Mouse (Mus musculus): ENCODE results near the gene Hist1h1t. TPM values are rescaled to one million over a fixed set of nuclear protein-coding genes. Genes with fewer than 3 reads are reported as not detected.
"Not testable (repeated sequence)": the region's sequence is repeated elsewhere in the genome, so short reads cannot be mapped to it uniquely, and the experiment has no call there.

Gene Hist1h1t
- not detected for total RNA-seq (2021)

DNA sequence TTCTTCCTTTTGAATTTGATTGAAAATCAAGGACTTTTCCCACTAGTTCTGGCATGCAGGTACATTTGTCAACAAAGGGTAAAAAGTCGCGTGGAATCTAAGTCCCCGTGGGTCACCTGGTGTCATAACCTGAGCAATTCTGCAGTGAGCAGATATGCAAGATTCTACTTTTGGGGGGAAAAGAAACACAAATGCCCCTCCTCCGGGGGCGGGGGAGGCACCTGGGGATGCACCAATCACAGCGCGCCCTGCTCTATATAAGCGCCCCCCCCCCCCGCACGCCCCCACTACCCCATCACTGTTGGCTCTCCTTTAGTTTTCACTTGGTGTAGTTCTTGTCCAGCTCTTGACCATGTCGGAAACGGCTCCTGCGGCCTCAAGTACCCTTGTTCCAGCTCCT lies at the start of gene Hist1h1t:
TSS of gene Hist1h1t (plus strand) at position 301 of the 400 bp plus-strand sequence.
- intact Hi-C loops (cut with DNase I), result loop anchor here (5.0 kb wide), 1 partner anchor 1653 kb away; the partner anchor contains the start of genes Hist1h2ag, Hist1h2bj and Hist1h4i
- no peak for DNase-seq (ENCODE audit: low spot score in 2 of 2)

DNA sequence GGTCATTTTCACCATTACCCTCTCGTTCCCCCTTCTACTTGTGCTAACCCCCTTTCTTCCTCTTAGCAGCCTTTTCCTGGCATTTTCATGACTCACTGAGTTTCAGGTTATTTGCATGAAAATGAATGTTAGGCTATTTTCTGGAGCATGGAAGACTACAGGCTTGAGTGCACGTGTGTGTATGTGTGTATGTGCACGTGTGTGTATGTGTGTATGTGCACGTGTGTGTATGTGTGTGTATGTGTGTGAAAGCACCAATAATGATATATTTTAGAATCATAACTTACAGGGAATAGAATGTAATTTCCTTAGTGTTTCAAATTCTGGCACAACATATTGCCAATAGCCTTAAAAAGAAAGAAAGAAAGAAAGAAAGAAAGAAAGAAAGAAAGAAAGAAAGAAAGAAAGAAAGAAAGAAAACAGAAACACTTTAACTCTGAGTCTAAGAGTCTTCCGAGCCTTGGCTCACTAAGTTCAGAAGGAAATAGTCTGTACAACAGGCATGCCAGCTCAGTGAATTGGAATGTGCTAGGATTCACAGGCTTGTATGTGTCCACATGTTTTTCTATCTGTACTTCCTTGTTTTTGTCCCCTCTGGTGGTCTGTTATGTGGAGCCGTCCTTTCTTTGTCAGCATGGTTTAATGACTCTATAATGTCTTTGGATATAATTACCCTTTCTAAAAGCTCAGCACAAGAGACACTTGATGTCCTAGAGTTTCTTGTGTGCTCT lies 35.8 kb upstream of the Hist1h1t start:
- intact Hi-C loops (cut with DNase I), result no loop called here
- DNase-seq (ENCODE audit: low spot score in 2 of 2), result no peak

DNA sequence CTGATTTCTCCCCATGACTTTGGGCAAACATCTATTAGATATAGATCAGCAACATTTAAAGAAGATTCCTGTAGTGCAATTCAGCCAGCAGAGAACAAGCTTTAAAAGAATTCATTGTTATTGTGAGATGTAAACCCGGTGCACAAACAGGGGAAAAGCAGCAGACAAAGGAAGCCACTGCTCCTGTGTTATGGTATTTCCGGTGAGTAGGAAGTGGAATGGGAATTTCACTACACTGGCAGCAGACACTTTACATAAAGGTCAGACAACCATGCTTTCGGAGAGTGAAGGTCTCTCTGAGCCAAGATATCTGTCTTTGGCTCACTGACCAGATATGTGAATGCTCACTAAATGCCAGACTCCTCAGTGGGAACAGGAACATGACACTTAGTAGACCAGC lies 33.1 kb upstream of the Hist1h1t start:
- DNase-seq (ENCODE audit: low spot score in 2 of 2), result no peak
- intact Hi-C loops (cut with DNase I), result no loop called here

- intact Hi-C loops (cut with DNase I), result loop anchor here (5.0 to 10.0 kb wide), 6 partner anchors 95 to 1965 kb away; partner anchors contain the start of genes Hist1h2ag, Hist1h2ai, Hist1h2bj and Hist1h2bl
- DNase-seq (ENCODE audit: low spot score in 2 of 2), result no peak
Measured at GRCm38 (mm10) chr13:23681990-23682582, 13.5 kb upstream of the Hist1h1t start.

- DNase-seq (ENCODE audit: low spot score in 2 of 2), result no peak
- intact Hi-C loops (cut with DNase I), result loop anchor here (5.0 to 10.0 kb wide), 6 partner anchors 95 to 1965 kb away; partner anchors contain the start of genes Hist1h2ag, Hist1h2ai, Hist1h2bj and Hist1h2bl
Measured at GRCm38 (mm10) chr13:23682623-23682946, 13.0 kb upstream of the Hist1h1t start.

DNA sequence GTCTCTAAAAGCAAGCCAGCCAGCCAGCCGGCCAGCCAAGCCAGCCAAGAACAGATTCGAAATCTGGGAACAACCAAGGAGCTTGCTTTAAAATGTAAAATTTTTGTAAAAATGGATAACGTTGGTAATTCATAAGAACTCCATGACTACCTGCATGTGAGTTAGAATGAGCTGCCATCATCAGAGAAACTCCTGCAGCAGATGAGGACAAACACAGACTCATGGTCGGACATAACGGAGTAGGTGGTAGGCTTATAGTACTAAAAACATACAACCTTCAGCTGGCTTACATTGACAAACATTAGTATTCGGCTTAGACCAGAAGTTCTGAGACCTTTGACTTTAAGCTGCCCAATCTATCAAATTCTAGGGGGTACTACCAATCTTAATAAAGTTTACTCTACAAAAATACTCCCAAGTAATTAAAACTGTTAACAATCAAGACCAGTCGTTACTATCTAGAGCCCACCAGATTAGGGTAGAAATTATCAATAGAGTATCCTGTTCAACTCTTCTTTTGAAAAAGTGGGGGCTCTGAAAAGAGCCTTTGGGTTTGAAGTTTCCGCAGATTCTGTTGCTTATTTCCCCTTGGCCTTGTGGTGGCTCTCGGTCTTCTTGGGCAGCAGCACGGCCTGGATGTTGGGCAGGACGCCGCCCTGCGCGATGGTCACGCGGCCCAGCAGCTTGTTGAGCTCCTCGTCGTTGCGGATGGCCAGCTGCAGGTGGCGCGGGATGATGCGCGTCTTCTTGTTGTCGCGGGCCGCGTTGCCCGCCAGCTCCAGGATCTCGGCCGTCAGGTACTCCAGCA lies 12.5 kb upstream of the Hist1h1t start:
- intact Hi-C loops (cut with DNase I), result loop anchor here (5.0 to 10.0 kb wide), 6 partner anchors 96 to 1966 kb away; partner anchors contain the start of genes Hist1h2ag, Hist1h2ai, Hist1h2bj and Hist1h2bl
- not testable (repeated sequence) for DNase-seq (ENCODE audit: low spot score in 2 of 2)

DNA sequence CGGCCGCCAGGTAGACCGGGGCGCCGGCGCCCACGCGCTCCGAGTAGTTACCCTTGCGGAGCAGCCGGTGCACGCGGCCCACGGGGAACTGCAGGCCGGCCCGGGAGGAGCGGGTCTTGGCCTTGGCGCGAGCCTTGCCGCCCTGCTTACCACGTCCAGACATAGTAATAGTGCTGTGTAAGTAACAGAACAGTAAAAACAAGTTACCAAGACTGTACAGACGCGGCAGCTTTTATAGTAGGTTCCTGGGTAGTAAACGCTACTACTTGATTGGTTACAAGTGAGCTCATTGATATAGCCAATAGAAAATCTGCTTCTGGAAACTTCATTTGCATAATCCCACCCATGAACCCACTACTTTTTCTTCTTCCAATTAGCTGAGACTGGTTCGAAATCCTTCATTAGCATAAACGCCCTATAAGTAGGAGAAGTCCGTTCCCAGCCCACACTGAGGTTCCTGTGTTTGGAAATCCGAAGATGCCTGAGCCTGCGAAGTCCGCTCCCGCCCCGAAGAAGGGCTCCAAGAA lies 11.8 kb upstream of the Hist1h1t start, which contains the start of the genes Hist1h2ac and Hist1h2bc:
TSS of gene Hist1h2ac (minus strand) at position 194 of the 527 bp plus-strand sequence.
TSS of gene Hist1h2bc (plus strand) at position 445 of the 527 bp plus-strand sequence.
- intact Hi-C loops (cut with DNase I), result loop anchor here (1.0 to 10.0 kb wide), 8 partner anchors 14 to 1967 kb away; partner anchors contain the start of genes Hist1h1e, Hist1h2ag, Hist1h2ai and Hist1h2bj

GRCm38 (mm10) chr13:23684295-23684945 lies 11.2 kb upstream of the Hist1h1t start:
- peak; percentile 58 to 74 for DNase-seq (ENCODE audit: low spot score in 2 of 2)

More for the DNA sequence above, 11.8 kb upstream of the Hist1h1t start, which contains the start of the genes Hist1h2ac and Hist1h2bc:
- peak; percentile 91 to 98 for DNase-seq (ENCODE audit: low spot score in 2 of 2)

DNA sequence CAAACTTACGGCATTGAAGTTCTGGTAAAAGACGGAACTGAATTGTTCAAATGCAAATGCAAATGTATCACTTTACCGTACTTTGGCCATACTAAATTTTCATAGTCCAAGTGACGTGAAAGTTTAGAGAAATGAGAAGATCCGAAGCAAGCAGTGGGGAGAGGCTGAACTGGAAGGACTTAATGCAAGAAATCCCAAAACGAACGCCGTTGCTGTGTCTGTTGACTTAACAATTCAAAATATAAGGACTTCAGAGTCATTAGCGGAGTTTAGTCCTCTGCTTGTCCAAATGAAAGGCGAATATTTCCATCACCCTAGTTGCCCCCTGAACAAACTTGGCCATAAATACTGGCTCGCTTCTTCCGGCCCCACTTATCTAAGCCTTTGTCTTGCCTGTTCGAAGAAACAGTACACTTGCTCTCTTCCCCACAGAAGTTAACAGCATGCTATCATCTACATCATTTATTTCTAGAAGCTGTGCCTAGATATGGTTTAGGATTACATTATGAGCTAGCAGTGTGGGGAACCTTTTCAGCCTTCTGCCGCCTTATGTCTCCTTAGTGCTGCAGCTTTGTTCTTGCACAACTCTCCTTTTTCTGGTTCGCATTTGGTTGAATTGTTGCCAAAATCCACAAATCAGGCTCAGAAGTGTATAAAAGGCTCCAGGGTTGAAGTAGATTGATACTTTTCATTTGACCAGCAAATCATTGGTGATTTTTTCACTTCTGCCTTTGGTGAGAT lies 10.3 kb upstream of the Hist1h1t start:
- peak in 1 of 2 experiments; percentile 26 for DNase-seq (ENCODE audit: low spot score in 2 of 2)
- intact Hi-C loops (cut with DNase I), result loop anchor here (10.0 kb wide), 1 partner anchor 1860 kb away; no protein-coding TSS in a partner anchor

More at GRCm38 (mm10) chr13:23684295-23684945, 11.2 kb upstream of the Hist1h1t start:
- intact Hi-C loops (cut with DNase I), result loop anchor here (1.0 to 10.0 kb wide), 8 partner anchors 14 to 1967 kb away; partner anchors contain the start of genes Hist1h1e, Hist1h2ag, Hist1h2ai and Hist1h2bj

GRCm38 (mm10) chr13:23685966-23686365 lies 9.6 kb upstream of the Hist1h1t start:
- intact Hi-C loops (cut with DNase I), result loop anchor here (10.0 kb wide), 1 partner anchor 1861 kb away; no protein-coding TSS in a partner anchor
- DNase-seq (ENCODE audit: low spot score in 2 of 2), result peak; percentile 7 to 38

DNA sequence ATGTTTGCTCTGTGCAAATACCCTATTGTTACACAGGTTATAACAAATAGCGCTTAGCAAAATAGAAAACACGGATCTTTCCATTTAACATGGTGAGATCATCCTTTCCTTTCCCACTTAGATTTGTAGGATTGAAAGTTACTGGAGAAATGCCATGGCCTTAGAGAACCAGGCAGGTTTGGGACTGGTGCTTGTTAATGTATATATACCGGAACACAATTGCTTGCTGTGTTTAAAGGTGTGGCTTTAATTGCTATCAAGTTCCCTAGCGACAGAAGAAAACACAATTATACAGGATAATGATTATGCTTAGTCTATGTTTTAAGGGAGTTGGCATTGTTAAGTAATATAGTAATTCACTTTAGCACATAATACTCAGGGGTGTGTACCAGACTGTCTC lies 8.4 kb upstream of the Hist1h1t start:
- intact Hi-C loops (cut with DNase I), result loop anchor here (10.0 kb wide), 1 partner anchor 1862 kb away; no protein-coding TSS in a partner anchor
- no peak for DNase-seq (ENCODE audit: low spot score in 2 of 2)

- intact Hi-C loops (cut with DNase I), result loop anchor here (10.0 kb wide), 1 partner anchor 1863 kb away; no protein-coding TSS in a partner anchor
- no peak for DNase-seq (ENCODE audit: low spot score in 2 of 2)
Measured at GRCm38 (mm10) chr13:23687907-23688306, 7.7 kb upstream of the Hist1h1t start.

DNA sequence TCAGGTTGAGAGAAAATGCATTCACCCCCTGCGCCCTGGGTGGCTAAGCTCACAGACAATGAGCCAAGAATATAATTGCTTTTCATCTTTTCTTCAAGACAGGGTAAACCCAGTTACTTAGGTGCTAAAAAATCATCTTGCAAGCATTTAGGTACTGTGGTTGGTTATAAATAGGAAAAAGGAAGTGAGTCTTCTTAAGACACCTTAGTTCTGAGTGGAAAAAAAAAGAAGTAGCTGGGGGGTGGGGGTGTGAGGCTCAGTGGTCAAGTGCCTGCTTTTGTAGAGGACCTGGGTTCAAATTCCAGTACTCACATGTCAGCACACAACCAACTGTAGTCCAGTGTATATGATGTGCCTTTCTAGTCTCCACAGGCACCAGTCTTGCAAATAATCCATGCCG lies 6.7 kb upstream of the Hist1h1t start:
- DNase-seq (ENCODE audit: low spot score in 2 of 2), result no peak
- intact Hi-C loops (cut with DNase I), result loop anchor here (10.0 kb wide), 1 partner anchor 1864 kb away; no protein-coding TSS in a partner anchor

- DNase-seq (ENCODE audit: low spot score in 2 of 2), result no peak
- intact Hi-C loops (cut with DNase I), result loop anchor here (10.0 kb wide), 1 partner anchor 1865 kb away; no protein-coding TSS in a partner anchor
Measured at GRCm38 (mm10) chr13:23689459-23689858, 6.2 kb upstream of the Hist1h1t start.

- DNase-seq (ENCODE audit: low spot score in 2 of 2), result no peak
- intact Hi-C loops (cut with DNase I), result no loop called here
Measured at GRCm38 (mm10) chr13:23693856-23694440, 1.7 kb upstream of the Hist1h1t start.

DNA sequence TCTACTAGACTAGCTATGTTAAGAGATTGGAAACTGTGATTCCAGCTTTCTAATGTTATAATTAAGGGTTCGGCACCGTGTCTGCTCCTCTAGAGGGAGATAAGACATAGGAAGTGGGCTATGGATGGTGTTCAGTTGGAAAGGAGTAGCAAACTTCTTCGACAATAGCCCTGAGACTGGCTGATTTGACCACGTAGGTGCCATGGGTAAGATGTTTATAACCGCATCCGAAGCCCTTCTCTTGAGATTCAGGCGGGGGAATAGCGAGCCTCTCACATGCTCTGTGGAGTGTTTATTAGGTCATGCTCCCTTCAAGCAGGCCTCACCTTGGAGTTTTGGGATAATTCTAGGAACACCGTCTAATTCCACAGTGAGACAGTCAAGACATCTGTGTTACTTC lies 658 bp upstream of the Hist1h1t start:
- intact Hi-C loops (cut with DNase I), result loop anchor here (5.0 kb wide), 1 partner anchor 1653 kb away; the partner anchor contains the start of genes Hist1h2ag, Hist1h2bj and Hist1h4i
- DNase-seq (ENCODE audit: low spot score in 2 of 2), result no peak

DNA sequence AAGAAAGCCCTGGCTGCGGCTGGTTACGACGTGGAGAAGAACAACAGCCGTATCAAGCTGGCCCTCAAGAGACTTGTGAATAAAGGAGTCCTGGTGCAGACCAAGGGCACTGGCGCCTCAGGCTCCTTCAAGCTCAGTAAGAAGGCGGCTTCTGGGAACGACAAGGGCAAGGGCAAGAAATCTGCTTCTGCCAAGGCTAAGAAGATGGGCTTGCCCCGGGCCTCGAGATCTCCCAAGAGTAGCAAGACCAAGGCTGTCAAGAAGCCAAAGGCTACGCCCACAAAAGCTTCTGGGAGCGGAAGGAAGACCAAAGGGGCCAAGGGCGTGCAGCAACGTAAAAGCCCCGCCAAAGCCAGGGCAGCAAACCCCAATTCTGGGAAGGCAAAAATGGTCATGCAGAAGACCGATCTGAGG lies 454 bp downstream of the Hist1h1t start:
- no peak for DNase-seq (ENCODE audit: low spot score in 2 of 2)
- intact Hi-C loops (cut with DNase I), result loop anchor here (5.0 kb wide), 1 partner anchor 1654 kb away; the partner anchor contains the start of genes Hist1h2ag, Hist1h2bj and Hist1h4i

Data from left cerebral cortex, postnatal 25 days (tissue).